Mouse (Mus musculus): ENCODE data around the gene Zfp292. TPM values are rescaled to one million over a fixed set of nuclear protein-coding genes. Genes with fewer than 3 reads are reported as not detected.
"Not testable (repeated sequence)": the region's sequence is repeated elsewhere in the genome, so short reads cannot be mapped to it uniquely, and the experiment has no call there.

Zfp292 gene
- 20.0 and 20.3 TPM in 2 replicates for polyA plus RNA-seq (2015; fragmentation: Nextera tagmentation; extraction: Ambion mirVana)

GRCm38 (mm10) chr4:34882818-34883217 lies at the start of gene Zfp292:
TSS of gene Zfp292 (minus strand) at chr4:34882960.
- no peaks in the 10 kb centered on the region for H3K9me3 ChIP-seq (replicated peaks)
- H3K4me3 ChIP-seq (replicated peaks), result peak within 1 kb of the TSS; percentile 86
- peak; percentile 94 for ATAC-seq (ENCODE audit: low FRiP score)
- peak within 1 kb of the TSS; percentile 71 for H3K4me2 ChIP-seq
- H3K36me3 ChIP-seq, result no peaks in the 10 kb centered on the region
- peak within 1 kb of the TSS; percentile 99 for H3K27ac ChIP-seq (replicated peaks)
- peaks cover 39% of the 10 kb centered on the region for H3K4me1 ChIP-seq
- WGBS, result under 1% methylated on average over 44 of the region's 44 CpGs
- H3K9ac ChIP-seq (replicated peaks), result peak within 1 kb of the TSS; percentile 96
- H3K27me3 ChIP-seq (replicated peaks), result no peaks in the 10 kb centered on the region

GRCm38 (mm10) chr4:34928386-34928785 lies 45.6 kb upstream of the Zfp292 start:
- ATAC-seq (ENCODE audit: low FRiP score), result not testable (repeated sequence)

GRCm38 (mm10) chr4:34922177-34922870 lies 39.6 kb upstream of the Zfp292 start:
- no peaks in the 10 kb centered on the region for H3K4me1 ChIP-seq
- H3K36me3 ChIP-seq, result no peaks in the 10 kb centered on the region
- H3K4me2 ChIP-seq, result no peak overlapping the region
- no peaks in the 10 kb centered on the region for H3K27me3 ChIP-seq (replicated peaks)
- H3K4me3 ChIP-seq (replicated peaks), result no peak overlapping the region
- ATAC-seq (ENCODE audit: low FRiP score), result peak; percentile 65; the same call in 1 of the 2 replicates
- H3K27ac ChIP-seq (replicated peaks), result no peak overlapping the region
- H3K9me3 ChIP-seq (replicated peaks), result no peaks in the 10 kb centered on the region
- 70% methylated on average over 6 of the region's 6 CpGs for WGBS
- no peak overlapping the region for H3K9ac ChIP-seq (replicated peaks)

More at GRCm38 (mm10) chr4:34928386-34928785, 45.6 kb upstream of the Zfp292 start:
- 71% methylated on average over 7 of the region's 7 CpGs for WGBS
- H3K36me3 ChIP-seq; H3K4me3 ChIP-seq (replicated peaks); H3K9me3 ChIP-seq (replicated peaks); H3K27ac ChIP-seq (replicated peaks); H3K27me3 ChIP-seq (replicated peaks); H3K9ac ChIP-seq (replicated peaks); H3K4me1 ChIP-seq; H3K4me2 ChIP-seq: not testable (repeated sequence)

GRCm38 (mm10) chr4:34917400-34917799 lies 34.6 kb upstream of the Zfp292 start:
- WGBS, result 29% methylated on average over 7 of the region's 7 CpGs

GRCm38 (mm10) chr4:34912171-34912570 lies 29.4 kb upstream of the Zfp292 start:
- ATAC-seq (ENCODE audit: low FRiP score), result no peak
- Histone ChIP-seq H3K36me3 (no peaks in the 10 kb centered on the region), H3K9me3 (replicated peaks) (no peaks in the 10 kb centered on the region), H3K27ac (replicated peaks) (no peak overlapping the region), H3K4me1 (no peaks in the 10 kb centered on the region), H3K4me3 (replicated peaks) (no peak overlapping the region), H3K27me3 (replicated peaks) (no peaks in the 10 kb centered on the region), H3K9ac (replicated peaks) (no peak overlapping the region), H3K4me2 (no peak overlapping the region)
- 90% methylated on average over 3 of the region's 3 CpGs for WGBS

More at GRCm38 (mm10) chr4:34917400-34917799, 34.6 kb upstream of the Zfp292 start:
- Histone ChIP-seq H3K4me1 (no peaks in the 10 kb centered on the region), H3K4me2 (no peak overlapping the region), H3K9ac (replicated peaks) (no peak overlapping the region), H3K36me3 (no peaks in the 10 kb centered on the region), H3K27me3 (replicated peaks) (no peaks in the 10 kb centered on the region), H3K27ac (replicated peaks) (no peak overlapping the region), H3K4me3 (replicated peaks) (no peak overlapping the region), H3K9me3 (replicated peaks) (no peaks in the 10 kb centered on the region)
- ATAC-seq (ENCODE audit: low FRiP score), result no peak

GRCm38 (mm10) chr4:34911401-34911800 lies 28.6 kb upstream of the Zfp292 start:
- Histone ChIP-seq H3K9ac (replicated peaks) (no peak overlapping the region), H3K36me3 (no peaks in the 10 kb centered on the region), H3K27ac (replicated peaks) (no peak overlapping the region), H3K9me3 (replicated peaks) (no peaks in the 10 kb centered on the region), H3K4me2 (no peak overlapping the region), H3K4me3 (replicated peaks) (no peak overlapping the region), H3K4me1 (no peaks in the 10 kb centered on the region), H3K27me3 (replicated peaks) (no peaks in the 10 kb centered on the region)
- WGBS, result 60% methylated on average over 3 of the region's 3 CpGs
- ATAC-seq (ENCODE audit: low FRiP score), result no peak

- H3K36me3 ChIP-seq, result no peaks in the 10 kb centered on the region
- WGBS, result 95% methylated on average over 7 of the region's 7 CpGs
- no peaks in the 10 kb centered on the region for H3K9me3 ChIP-seq (replicated peaks)
- ATAC-seq (ENCODE audit: low FRiP score), result no peak
- no peak overlapping the region for H3K4me3 ChIP-seq (replicated peaks)
- H3K27me3 ChIP-seq (replicated peaks), result no peaks in the 10 kb centered on the region
- no peak overlapping the region for H3K27ac ChIP-seq (replicated peaks)
- H3K4me1 ChIP-seq, result no peaks in the 10 kb centered on the region
- H3K9ac ChIP-seq (replicated peaks), result no peak overlapping the region
- H3K4me2 ChIP-seq, result no peak overlapping the region
Measured at GRCm38 (mm10) chr4:34908127-34908526, 25.4 kb upstream of the Zfp292 start.

- no peak for ATAC-seq (ENCODE audit: low FRiP score)
Measured at GRCm38 (mm10) chr4:34907026-34907425, 24.3 kb upstream of the Zfp292 start.

GRCm38 (mm10) chr4:34906151-34906550 lies 23.4 kb upstream of the Zfp292 start:
- Histone ChIP-seq H3K9ac (replicated peaks) (no peak overlapping the region), H3K4me2 (no peak overlapping the region), H3K36me3 (no peaks in the 10 kb centered on the region), H3K27me3 (replicated peaks) (no peaks in the 10 kb centered on the region), H3K27ac (replicated peaks) (no peak overlapping the region), H3K4me3 (replicated peaks) (no peak overlapping the region), H3K4me1 (no peaks in the 10 kb centered on the region), H3K9me3 (replicated peaks) (no peaks in the 10 kb centered on the region)
- no peak for ATAC-seq (ENCODE audit: low FRiP score)
- 83% methylated on average over 4 of the region's 4 CpGs for WGBS

More at GRCm38 (mm10) chr4:34907026-34907425, 24.3 kb upstream of the Zfp292 start:
- 49% methylated on average over 14 of the region's 14 CpGs for WGBS
- H3K36me3 ChIP-seq, result no peaks in the 10 kb centered on the region
- no peak overlapping the region for H3K27ac ChIP-seq (replicated peaks)
- no peaks in the 10 kb centered on the region for H3K9me3 ChIP-seq (replicated peaks)
- no peak overlapping the region for H3K9ac ChIP-seq (replicated peaks)
- H3K4me1 ChIP-seq, result no peaks in the 10 kb centered on the region
- no peak overlapping the region for H3K4me3 ChIP-seq (replicated peaks)
- H3K4me2 ChIP-seq, result peak overlapping the region; percentile 1; the same call in 1 of the 2 replicates
- no peaks in the 10 kb centered on the region for H3K27me3 ChIP-seq (replicated peaks)

GRCm38 (mm10) chr4:34905396-34905795 lies 22.6 kb upstream of the Zfp292 start:
- WGBS, result 69% methylated on average over 5 of the region's 5 CpGs
- ATAC-seq (ENCODE audit: low FRiP score), result no peak

GRCm38 (mm10) chr4:34901582-34901981 lies 18.8 kb upstream of the Zfp292 start:
- not testable (repeated sequence) for H3K27me3 ChIP-seq (replicated peaks); H3K36me3 ChIP-seq; H3K27ac ChIP-seq (replicated peaks); H3K4me2 ChIP-seq; H3K4me1 ChIP-seq; ATAC-seq (ENCODE audit: low FRiP score); H3K9me3 ChIP-seq (replicated peaks); H3K4me3 ChIP-seq (replicated peaks); H3K9ac ChIP-seq (replicated peaks)
- 67% methylated on average over 3 of the region's 3 CpGs for WGBS

More at GRCm38 (mm10) chr4:34905396-34905795, 22.6 kb upstream of the Zfp292 start:
- H3K36me3 ChIP-seq, result no peaks in the 10 kb centered on the region
- H3K4me3 ChIP-seq (replicated peaks), result no peak overlapping the region
- no peaks in the 10 kb centered on the region for H3K4me1 ChIP-seq
- H3K27me3 ChIP-seq (replicated peaks), result no peaks in the 10 kb centered on the region
- H3K9me3 ChIP-seq (replicated peaks), result no peaks in the 10 kb centered on the region
- H3K4me2 ChIP-seq, result no peak overlapping the region
- H3K27ac ChIP-seq (replicated peaks), result no peak overlapping the region
- no peak overlapping the region for H3K9ac ChIP-seq (replicated peaks)

- Histone ChIP-seq H3K4me2 (no peak overlapping the region), H3K4me1 (no peaks in the 10 kb centered on the region), H3K27ac (replicated peaks) (no peak overlapping the region), H3K27me3 (replicated peaks) (no peaks in the 10 kb centered on the region), H3K9me3 (replicated peaks) (no peaks in the 10 kb centered on the region), H3K4me3 (replicated peaks) (no peak overlapping the region), H3K36me3 (no peaks in the 10 kb centered on the region), H3K9ac (replicated peaks) (no peak overlapping the region)
- WGBS, result 77% methylated on average over 4 of the region's 4 CpGs
- ATAC-seq (ENCODE audit: low FRiP score), result no peak
Measured at GRCm38 (mm10) chr4:34901166-34901565, 18.4 kb upstream of the Zfp292 start.

Data from neural tube, embryonic 15.5 days (tissue).